Mouse (Mus musculus): ENCODE results near the gene Wfdc16. TPM values are rescaled to one million over a fixed set of nuclear protein-coding genes. Genes with fewer than 3 reads are reported as not detected.
"Not testable (repeated sequence)": the region's sequence is repeated elsewhere in the genome, so short reads cannot be mapped to it uniquely, and the experiment has no call there.

Gene Wfdc16
- total RNA-seq, 2 experiments from 2014 or later, result not detected

DNA sequence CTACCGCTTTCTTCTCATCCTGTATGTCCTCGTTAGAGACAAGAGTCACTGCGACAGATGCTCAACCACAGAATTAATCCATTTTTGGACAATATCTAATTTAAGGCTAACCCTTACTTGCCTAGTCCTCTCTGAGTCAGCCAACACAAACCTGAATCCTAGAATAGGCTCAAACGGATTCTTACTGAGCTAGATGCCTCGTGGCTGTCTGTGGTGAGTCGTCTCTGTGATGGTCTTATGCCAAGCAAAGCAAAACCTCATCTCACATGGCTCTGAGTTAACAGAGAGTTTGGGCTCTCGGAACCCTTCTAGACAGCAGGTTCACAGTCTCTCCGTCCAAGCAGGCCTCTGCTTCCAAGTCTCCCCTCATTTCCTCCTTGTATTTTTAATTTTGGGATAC is 34.2 kb downstream of the Wfdc16 start:
- no peak for DNase-seq (ENCODE audit: low spot score)
- intact Hi-C loops (cut with DNase I), result no loop called here

DNA sequence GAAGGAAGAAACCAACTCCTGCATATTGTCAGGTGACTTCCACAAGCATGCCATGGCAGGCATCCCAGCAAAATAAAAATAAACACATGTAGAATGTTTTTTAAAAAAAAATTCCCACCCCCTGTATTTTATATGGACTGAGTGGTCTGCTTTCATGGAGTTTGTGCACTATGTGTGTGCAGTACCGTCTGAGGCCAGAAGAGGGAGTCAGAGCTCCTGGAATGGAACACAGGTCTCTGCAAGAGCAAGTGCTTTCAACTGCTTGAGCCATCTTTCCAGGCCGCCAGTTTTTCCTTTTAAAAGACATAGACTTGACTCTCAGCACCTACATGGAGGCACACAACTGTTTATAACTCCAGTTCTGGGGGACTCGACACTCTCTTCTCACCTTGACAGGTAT is 35.1 kb downstream of the Wfdc16 start:
- intact Hi-C loops (cut with DNase I), result no loop called here

DNA sequence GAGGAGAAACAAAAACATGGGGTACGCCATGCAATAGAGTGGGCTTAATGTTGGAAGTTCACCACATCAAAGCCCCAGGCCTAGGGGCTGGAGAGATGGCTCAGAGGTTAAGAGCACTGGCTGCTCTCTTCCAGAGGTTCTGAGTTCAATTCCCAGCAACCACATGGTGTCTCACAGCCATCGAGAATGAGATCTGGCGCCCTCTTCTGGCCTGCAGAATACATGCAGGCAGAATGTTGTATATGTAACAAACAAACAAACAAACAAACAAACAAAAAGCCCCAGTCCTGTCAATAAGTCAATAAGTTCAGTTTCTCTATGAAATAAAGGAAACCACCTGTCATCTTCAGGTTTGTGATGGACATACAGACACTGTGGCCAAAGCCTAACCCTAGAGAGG is 38.4 kb downstream of the Wfdc16 start:
- intact Hi-C loops (cut with DNase I), result no loop called here
- DNase-seq (ENCODE audit: low spot score), result no peak

More for the DNA sequence above, 35.1 kb downstream of the Wfdc16 start:
- no peak for DNase-seq (ENCODE audit: low spot score)

DNA sequence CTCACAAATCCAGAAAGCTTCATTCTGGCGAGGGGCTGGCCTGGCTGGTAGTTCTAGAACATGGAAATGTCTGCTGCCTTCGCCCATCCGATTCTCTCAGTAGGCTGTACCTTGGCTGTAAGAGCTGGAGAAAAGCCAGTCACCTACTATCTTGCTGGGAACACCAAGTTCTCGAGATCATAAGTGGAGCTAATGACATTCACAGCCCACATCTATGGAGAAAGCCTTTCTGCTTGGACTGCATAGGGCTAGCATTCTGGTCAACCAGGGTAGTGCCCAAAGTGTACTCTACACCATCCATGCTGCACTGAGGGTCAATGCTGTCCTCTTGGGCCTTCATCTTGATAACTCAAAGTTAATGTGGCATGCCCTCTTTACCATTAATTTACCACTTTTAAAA is 45.1 kb downstream of the Wfdc16 start, which contains the start of gene Eppin:
Eppin (minus strand) TSS at position 101 of the 400 bp plus-strand sequence.
- intact Hi-C loops (cut with DNase I), result loop anchor here (1.0 to 5.0 kb wide), 2 partner anchors 133 to 209 kb away; partner anchors contain the start of gene Acot8
- DNase-seq (ENCODE audit: low spot score), result no peak

DNA sequence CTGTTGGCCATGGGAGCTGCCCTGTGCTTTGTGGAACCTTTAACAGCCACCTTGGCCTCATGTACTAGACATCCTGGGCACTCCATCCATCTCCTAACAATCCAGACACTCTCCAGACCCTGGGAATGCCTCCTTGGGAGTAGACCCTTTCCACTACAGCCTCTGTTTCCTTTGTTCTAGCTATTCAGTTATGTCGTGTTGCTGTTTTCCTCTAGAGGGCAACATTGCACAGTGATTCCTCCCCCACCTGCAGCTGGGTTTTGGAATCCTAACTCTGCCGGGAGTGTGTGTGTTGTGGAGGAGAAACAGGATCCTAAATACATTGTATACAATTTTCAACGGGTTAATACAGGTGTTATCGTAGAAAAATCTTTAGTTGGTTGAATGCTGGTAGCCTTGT is 46.6 kb downstream of the Wfdc16 start:
- intact Hi-C loops (cut with DNase I), result loop anchor here (5.0 kb wide), 1 partner anchor 210 kb away; the partner anchor contains the start of gene Acot8
- no peak for DNase-seq (ENCODE audit: low spot score)

DNA sequence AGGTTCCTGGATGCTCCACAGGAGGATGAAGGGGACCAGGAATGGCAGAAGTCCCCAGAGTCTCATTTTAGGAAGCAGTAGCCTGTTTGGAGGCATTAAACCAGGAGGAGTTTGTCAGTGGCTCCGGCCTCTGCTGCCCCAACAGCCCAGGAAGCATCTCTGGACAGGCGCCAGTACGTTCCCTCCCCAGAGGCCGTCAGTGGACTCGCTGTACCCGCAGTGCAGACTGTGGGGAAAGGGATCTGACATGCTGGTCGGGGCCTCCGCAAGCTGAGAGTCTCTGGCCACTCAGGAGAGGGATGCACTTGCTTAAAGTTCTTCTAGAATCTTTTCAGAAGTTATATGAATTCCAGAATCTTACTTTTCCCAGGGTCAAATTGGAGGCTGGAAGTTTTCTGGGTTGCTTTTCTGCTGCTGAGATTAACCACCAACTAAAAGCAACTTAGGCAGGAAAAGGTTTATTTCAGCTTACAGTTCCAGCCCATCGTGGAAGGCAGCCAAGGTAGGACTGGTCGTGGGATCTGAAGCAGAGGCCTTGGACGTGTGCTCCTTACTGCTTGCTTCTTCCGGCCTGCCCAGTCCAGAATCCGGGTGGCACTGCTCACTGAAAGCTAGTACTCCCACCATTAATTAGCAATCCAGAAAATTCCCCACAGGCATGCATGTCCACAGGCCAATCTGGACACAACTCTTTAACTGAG is 53.4 kb downstream of the Wfdc16 start, which contains the start of gene Wfdc6a:
Wfdc6a (minus strand) TSS at position 423 of the 701 bp plus-strand sequence.
- intact Hi-C loops (cut with DNase I); DNase-seq (ENCODE audit: low spot score): not testable (repeated sequence)

Other genes with a start within 250 kb of the Wfdc16 start
- 1 to 10 TPM; 3.1 to 7.2 TPM for gene Slpi, start 249.7 kb downstream of the Wfdc16 start, total RNA-seq (2021)
- not detected for gene Rbpjl, start 235.7 kb downstream of the Wfdc16 start, total RNA-seq (2021)
- gene Matn4, start 233.6 kb downstream of the Wfdc16 start, total RNA-seq (2021), result under 1 TPM; 0.42 to 0.52 TPM
- 10 to 100 TPM; 19.7 to 22.4 TPM for gene Sdc4, start 194.9 kb downstream of the Wfdc16 start, total RNA-seq (2021)
- 10 to 100 TPM; 22.2 to 26.8 TPM for gene Sys1, start 181.8 kb downstream of the Wfdc16 start, total RNA-seq (2021)
- 1 to 10 TPM; 1.4 to 2.5 TPM for gene Gm20458, start 177.8 kb downstream of the Wfdc16 start, total RNA-seq (2021)
- gene Trp53tg5, start 165.1 kb downstream of the Wfdc16 start, total RNA-seq (2021), result not detected
- gene Dbndd2, start 152.7 kb downstream of the Wfdc16 start, total RNA-seq (2021), result 10 to 100 TPM; 14.4 to 21.9 TPM
- 10 to 100 TPM; 34.7 to 34.8 TPM for gene Pigt, start 141.3 kb downstream of the Wfdc16 start, total RNA-seq (2021)
- gene Wfdc2, start 76.4 kb downstream of the Wfdc16 start, total RNA-seq (2021), result under 1 TPM; 0.78 to 0.83 TPM
- gene Spint3, start 65.3 kb downstream of the Wfdc16 start, total RNA-seq (2021), result not detected
- gene Wfdc6a, start 53.3 kb downstream of the Wfdc16 start, total RNA-seq (2021), result under 1 TPM in 1 of 2 experiments, not detected in 1; 0.34 TPM
- not detected for gene Eppin, start 45.2 kb downstream of the Wfdc16 start, total RNA-seq (2021)
- gene Wfdc6b, start 25.3 kb downstream of the Wfdc16 start, total RNA-seq (2021), result not detected
- not detected for gene Wfdc8, start 25.2 kb downstream of the Wfdc16 start, total RNA-seq (2021)
- gene Wfdc10, start 17.2 kb upstream of the Wfdc16 start, total RNA-seq (2021), result not detected
- gene Wfdc9, start 17.8 kb upstream of the Wfdc16 start, total RNA-seq (2021), result not detected
- not detected for gene Wfdc11, start 35.3 kb upstream of the Wfdc16 start, total RNA-seq (2021)
- not detected for gene Wfdc13, start 46.3 kb upstream of the Wfdc16 start, total RNA-seq (2021)
- gene Spint4, start 59.7 kb upstream of the Wfdc16 start, total RNA-seq (2021), result not detected
- not detected for gene Spint5, start 76.5 kb upstream of the Wfdc16 start, total RNA-seq (2021)
- gene Wfdc3, start 107.1 kb upstream of the Wfdc16 start, total RNA-seq (2021), result under 1 TPM; 0.28 to 0.29 TPM
- gene Dnttip1, start 107.2 kb upstream of the Wfdc16 start, total RNA-seq (2021), result 10 to 100 TPM; 24.4 to 25.8 TPM
- gene Ube2c, start 131.1 kb upstream of the Wfdc16 start, total RNA-seq (2021), result 1 to 10 TPM; 2.4 to 2.9 TPM
- not detected for gene Tnnc2, start 141.2 kb upstream of the Wfdc16 start, total RNA-seq (2021)
- gene Snx21, start 147.0 kb upstream of the Wfdc16 start, total RNA-seq (2021), result 10 to 100 TPM; 24.7 to 27.5 TPM
- 10 to 100 TPM; 10.7 to 12.2 TPM for gene Acot8, start 166.1 kb upstream of the Wfdc16 start, total RNA-seq (2021)
- 1 to 10 TPM; 2.5 to 3.1 TPM for gene Zswim3, start 166.3 kb upstream of the Wfdc16 start, total RNA-seq (2021)
- gene Zswim1, start 183.9 kb upstream of the Wfdc16 start, total RNA-seq (2021), result 1 to 10 TPM; 3.6 to 4.5 TPM
- under 1 TPM; 0.42 to 0.64 TPM for gene Spata25, start 189.7 kb upstream of the Wfdc16 start, total RNA-seq (2021)
- gene Ctsa, start 194.1 kb upstream of the Wfdc16 start, total RNA-seq (2021), result 100 to 1,000 TPM in 1 of 2 experiments, 10 to 100 TPM in 1; 90.9 to 108 TPM
- 10 to 100 TPM; 39.9 to 44.6 TPM for gene Neurl2, start 194.7 kb upstream of the Wfdc16 start, total RNA-seq (2021)
- gene Pltp, start 218.9 kb upstream of the Wfdc16 start, total RNA-seq (2021), result 10 to 100 TPM; 35.9 to 37.5 TPM
- 10 to 100 TPM; 27.5 to 34.6 TPM for gene Pcif1, start 240.5 kb upstream of the Wfdc16 start, total RNA-seq (2021)

Data from heart, postnatal 25 days (tissue).